10 mouse cellular contexts compared by ENCODE assay signal in genomic region chr9:75609965-75610364, GRCm38 (mm10). TPM values are rescaled to one million over a fixed set of nuclear protein-coding genes. Genes with fewer than 3 reads are reported as not detected.
A peak's percentile ranks its signal among the peaks of the same experiment; 100 is the strongest.
DNase-seq lines count a peak whose midpoint lies in the region; ATAC-seq and TF ChIP-seq lines count a peak whose summit lies in the region.
"Had no signal": no experiment of that assay in that cellular context is flagged by ENCODE, and none has a peak within 500 bp of the region (broad histone marks: within the 10 kb centered on the region; RNA-seq: fewer than 3 reads in every experiment).

No protein-coding gene starts in this region.

- no peak for ATAC-seq in lung, embryonic 14.5 days (ENCODE audit: insufficient read depth)
- no peak for ATAC-seq in intestine, embryonic 15.5 days
- no peak for ATAC-seq in stomach, embryonic 15.5 days (ENCODE audit: insufficient read depth, low FRiP score, low read depth)

- H3K27me3 ChIP-seq in lung, embryonic 14.5 days (ENCODE audit: insufficient read depth, low read length) = 0 out of 2 replicates have a peak, but pooled peaks cover 5% of the 10 kb centered on the region
- H3K27me3 ChIP-seq in intestine, embryonic 15.5 days (replicated peaks) = no peaks in the 10 kb centered on the region; the same call in 1 of the 2 replicates
- peaks cover 10% of the 10 kb centered on the region; the same call in 1 of the 2 replicates for H3K27me3 ChIP-seq in stomach, embryonic 15.5 days (replicated peaks)

- H3K9ac ChIP-seq in lung, embryonic 14.5 days = peak overlapping the region; percentile 59; the same call in 1 of the 2 replicates
- no peak overlapping the region for H3K9ac ChIP-seq in intestine, embryonic 15.5 days
- H3K9ac ChIP-seq in stomach, embryonic 15.5 days = no peak overlapping the region

- H3K9me3 ChIP-seq in lung, embryonic 14.5 days (ENCODE audit: low read depth, low read length) = no peaks in the 10 kb centered on the region
- H3K9me3 ChIP-seq in intestine, embryonic 15.5 days = no peaks in the 10 kb centered on the region
- H3K9me3 ChIP-seq in stomach, embryonic 15.5 days = no peaks in the 10 kb centered on the region
- H3K9me3 ChIP-seq: megakaryocyte, embryonic 14.5 days had no signal

- no peak overlapping the region for H3K27ac ChIP-seq in lung, embryonic 14.5 days (ENCODE audit: low read depth)
- no peak overlapping the region for H3K27ac ChIP-seq in intestine, embryonic 15.5 days
- H3K27ac ChIP-seq in stomach, embryonic 15.5 days = no peak overlapping the region

- H3K4me2 ChIP-seq in lung, embryonic 14.5 days = peak overlapping the region; percentile 99
- peak overlapping the region; percentile 100 for H3K4me2 ChIP-seq in intestine, embryonic 15.5 days (replicated peaks)
- peak overlapping the region; percentile 98 for H3K4me2 ChIP-seq in stomach, embryonic 15.5 days

- no peak for TF ChIP-seq CTCF in lung, embryonic 14.5 days (IDR thresholded peaks at IDR 0.05; ENCODE audit: low read depth)

- H3K36me3 ChIP-seq in lung, embryonic 14.5 days (ENCODE audit: insufficient read depth) = no peaks in the 10 kb centered on the region
- no peaks in the 10 kb centered on the region for H3K36me3 ChIP-seq in intestine, embryonic 15.5 days
- H3K36me3 ChIP-seq in stomach, embryonic 15.5 days = no peaks in the 10 kb centered on the region

- DNase-seq in cerebellum, postnatal 10 days = peak; percentile 47 to 54
- DNase-seq in cerebellum, adult 11 months = no peak
- DNase-seq in lung, embryonic 14.5 days = no peak
- DNase-seq in lung, postnatal 10 days = no peak
- no peak for DNase-seq in gastrocnemius, postnatal 4 days (ENCODE audit: low spot score in 2 of 2)
- DNase-seq in kidney, postnatal 4 days = no peak

- H3K4me1 ChIP-seq in lung, embryonic 14.5 days (ENCODE audit: insufficient read depth) = no peaks in the 10 kb centered on the region
- H3K4me1 ChIP-seq in intestine, embryonic 15.5 days (replicated peaks) = no peaks in the 10 kb centered on the region
- peaks cover 2% of the 10 kb centered on the region; the same call in 1 of the 2 replicates for H3K4me1 ChIP-seq in stomach, embryonic 15.5 days

- 14% methylated on average over 16 of the region's 16 CpGs for WGBS in lung, embryonic 14.5 days
- WGBS in intestine, embryonic 15.5 days = 30% methylated on average over 16 of the region's 16 CpGs
- WGBS in stomach, embryonic 15.5 days = 24% methylated on average over 16 of the region's 16 CpGs

- peak overlapping the region; percentile 70 for H3K4me3 ChIP-seq in lung, embryonic 14.5 days (ENCODE audit: low read depth, low read length)
- H3K4me3 ChIP-seq in intestine, embryonic 15.5 days (replicated peaks) = peak overlapping the region; percentile 72; the same call in 1 of the 2 replicates
- H3K4me3 ChIP-seq in stomach, embryonic 15.5 days (replicated peaks) = peak overlapping the region; percentile 60

RNA-seq across cellular contexts. Expression of gene Tmod2, which starts 1.2 kb away (rescaled TPM):
- polyA plus RNA-seq in lung, embryonic 14.5 days (2014; fragmentation: Nextera tagmentation; extraction: Ambion mirVana) = 8.0 and 9.5 TPM in 2 replicates
- 16.1 and 20.8 TPM in 2 replicates for polyA plus RNA-seq in intestine, embryonic 15.5 days (2015; fragmentation: Nextera tagmentation; extraction: Ambion mirVana)
- polyA plus RNA-seq in stomach, embryonic 15.5 days (2015; fragmentation: Nextera tagmentation; extraction: Ambion mirVana) = 18.1 and 19.9 TPM in 2 replicates
- total RNA-seq in gastrocnemius, postnatal 4 days (2021) = 10 to 100 TPM; 22.5 to 28.1 TPM
- total RNA-seq: hematopoietic stem cell, adult 5-6 weeks had no signal

RNA-seq across cellular contexts. Expression of gene Lysmd2, which starts 15.6 kb away (rescaled TPM):
- polyA plus RNA-seq in lung, embryonic 14.5 days (2014; fragmentation: Nextera tagmentation; extraction: Ambion mirVana) = 29.8 and 30.0 TPM in 2 replicates
- polyA plus RNA-seq in intestine, embryonic 15.5 days (2015; fragmentation: Nextera tagmentation; extraction: Ambion mirVana) = 19.4 and 20.1 TPM in 2 replicates
- 28.3 and 29.1 TPM in 2 replicates for polyA plus RNA-seq in stomach, embryonic 15.5 days (2015; fragmentation: Nextera tagmentation; extraction: Ambion mirVana)
- 10 to 100 TPM; 17.6 to 20.1 TPM for total RNA-seq in gastrocnemius, postnatal 4 days (2021)

RNA-seq across cellular contexts. Expression of gene Tmod3, which starts 50.5 kb away (rescaled TPM):
- 131 TPM in 2 replicates for polyA plus RNA-seq in lung, embryonic 14.5 days (2014; fragmentation: Nextera tagmentation; extraction: Ambion mirVana)
- polyA plus RNA-seq in intestine, embryonic 15.5 days (2015; fragmentation: Nextera tagmentation; extraction: Ambion mirVana) = 98.6 and 105 TPM in 2 replicates
- polyA plus RNA-seq in stomach, embryonic 15.5 days (2015; fragmentation: Nextera tagmentation; extraction: Ambion mirVana) = 138 and 153 TPM in 2 replicates
- total RNA-seq in gastrocnemius, postnatal 4 days (2021) = 10 to 100 TPM; 52.4 to 59.7 TPM

Comparison
In these comparisons a context has a peak if more than half of its experiments do, and no peak if none do; other contexts are left out.
1. DNase-seq: peak in cerebellum, postnatal 10 days (2 of 2); none in cerebellum, adult 11 months (single experiment), lung, embryonic 14.5 days (single experiment), lung, postnatal 10 days (single experiment), gastrocnemius, postnatal 4 days (0 of 2) and kidney, postnatal 4 days (0 of 2).
2. Peak in every context shown above with its lines, with median percentiles within 50 percentile points of each other: H3K4me2 ChIP-seq and H3K4me3 ChIP-seq.